Mouse (Mus musculus) gastrocnemius, postnatal 4 days (tissue): ENCODE measurements around the gene Cxcl16. TPM values are rescaled to one million over a fixed set of nuclear protein-coding genes. Genes with fewer than 3 reads are reported as not detected.

Source experiments
- DNase-seq, 2 experiments: peaks; one replicate each; pipeline ENCODE4 v3.0.0; 2021 to 2022; ENCODE audit warnings: low spot score in 2 of 2, mixed read lengths in 2 of 2
- microRNA-seq: library from miRNA; unstranded; fragments of <30 nt; microRNA quantifications from one replicate; pipeline ENCODE4 v1.2.0, GENCODE M21; 2021
- total RNA-seq, 2 experiments: library from RNA; stranded (reverse); gene quantifications; 2 replicates each; pipeline ENCODE4 v1.2.3; 2021

The Cxcl16 gene
- total RNA-seq, 2 experiments from 2014 or later: 5.0 to 5.1 TPM

GRCm38 (mm10) chr11:70413961-70414360, 45.8 kb downstream of the Cxcl16 start:
- DNase-seq: peak in 1 of 2 experiments; percentile 58

DNA sequence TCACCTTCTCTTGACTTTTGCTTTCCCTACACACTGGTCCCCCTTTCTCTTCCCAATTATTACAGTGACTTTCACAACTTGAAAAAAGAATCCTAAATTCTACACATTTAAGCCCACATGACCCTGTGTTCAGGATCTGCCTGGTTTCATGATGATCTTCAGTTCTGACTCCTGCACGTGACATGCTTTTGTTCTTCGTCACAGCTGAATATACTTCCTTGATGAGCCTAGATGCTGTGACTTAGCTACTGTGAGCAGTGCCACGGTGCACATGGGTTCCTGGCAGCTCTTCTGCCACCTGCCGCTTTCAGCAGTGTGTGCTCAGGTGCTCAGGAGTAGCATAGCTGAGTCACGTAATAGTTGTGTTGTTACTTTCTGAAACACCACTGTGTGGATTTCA, 47.2 kb downstream of the Cxcl16 start:
- DNase-seq: no peak

DNA sequence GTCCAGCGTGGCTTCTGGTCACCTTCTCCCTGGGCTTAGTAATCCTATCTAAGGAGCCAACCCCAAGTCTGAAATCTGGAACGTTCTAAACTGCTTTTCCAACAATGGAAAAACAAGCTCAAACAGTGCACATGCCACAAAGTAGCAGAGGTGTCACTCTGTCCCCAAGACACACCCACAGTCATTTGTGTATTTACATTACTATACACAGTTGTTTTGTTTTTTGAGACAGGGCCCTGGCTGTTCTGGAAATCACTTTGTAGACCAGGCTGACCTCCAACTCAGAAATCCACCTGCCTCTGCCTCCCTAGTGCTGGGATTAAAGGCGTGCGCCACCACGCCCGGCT, 49.5 kb downstream of the Cxcl16 start:
- no peak for DNase-seq

DNA sequence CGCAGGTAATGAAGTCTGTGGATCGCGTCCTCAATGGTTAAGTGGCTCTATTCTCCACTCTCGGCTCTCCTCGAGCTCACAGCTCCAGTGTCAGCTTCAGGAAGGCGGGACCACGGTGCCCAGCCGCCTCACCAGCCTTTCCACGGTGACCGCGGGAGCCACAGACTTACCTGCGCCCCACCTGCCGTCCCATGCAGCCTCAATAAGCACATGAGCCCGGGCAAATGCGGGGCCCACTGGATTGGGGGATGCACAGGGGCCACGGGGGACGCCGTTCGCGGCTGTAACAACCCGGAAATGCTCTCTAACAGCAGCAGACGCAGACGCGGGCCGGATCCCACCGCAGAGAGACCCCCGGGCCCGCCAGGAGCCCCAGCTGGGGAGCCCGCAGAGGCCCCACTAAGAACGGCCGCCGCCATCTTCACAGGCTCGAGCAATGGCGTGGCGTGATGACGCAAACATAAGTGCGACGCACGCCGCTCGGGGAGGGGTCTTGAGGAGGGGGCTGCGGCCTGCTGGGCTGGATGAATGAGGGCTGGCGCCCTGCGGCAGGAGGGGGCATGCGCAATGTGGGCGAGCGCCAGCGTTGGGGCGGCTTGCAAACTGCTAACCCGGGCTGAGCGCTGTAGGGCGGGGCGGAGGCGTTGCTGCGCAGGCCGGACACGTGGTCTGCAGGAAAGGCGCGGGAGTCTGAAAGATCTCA, 50.0 kb downstream of the Cxcl16 start, which contains the start of gene Pelp1:
Pelp1 (minus strand) TSS at position 438 of the 703 bp plus-strand sequence.
- peak; percentile 83 to 90 for DNase-seq

Small RNAs within 50 kb of the gene (microRNA-seq; reads per million reads assigned to microRNA genes)
- gene Mir7115: not detected

Other genes with a start within 250 kb of the Cxcl16 start
- gene Slc16a11, start 247.2 kb downstream of the Cxcl16 start, total RNA-seq: not detected
- 1 to 10 TPM; 2.6 to 3.2 TPM for gene Slc16a13, start 238.9 kb downstream of the Cxcl16 start, total RNA-seq
- 10 to 100 TPM; 20.2 to 22.2 TPM for gene Bcl6b, start 230.2 kb downstream of the Cxcl16 start, total RNA-seq
- 10 to 100 TPM; 51.4 to 56.9 TPM for gene 0610010K14Rik, start 222.1 kb downstream of the Cxcl16 start, total RNA-seq
- gene Gm21988, start 220.2 kb downstream of the Cxcl16 start, total RNA-seq: 1 to 10 TPM; 2.5 to 4.1 TPM
- 100 to 1,000 TPM in 1 of 2 experiments, 10 to 100 TPM in 1; 83.0 to 103 TPM for gene Rnasek, start 220.1 kb downstream of the Cxcl16 start, total RNA-seq
- 1 to 10 TPM; 1.3 to 1.7 TPM for gene Alox12, start 204.6 kb downstream of the Cxcl16 start, total RNA-seq
- gene Alox12e, start 137.4 kb downstream of the Cxcl16 start, total RNA-seq: under 1 TPM in 1 of 2 experiments, not detected in 1; 0.13 TPM
- gene Alox15, start 108.0 kb downstream of the Cxcl16 start, total RNA-seq: under 1 TPM; 0.13 to 0.25 TPM
- gene Pelp1, start 50.0 kb downstream of the Cxcl16 start, total RNA-seq: 10 to 100 TPM; 26.1 to 26.5 TPM
- gene Arrb2, start 27.3 kb downstream of the Cxcl16 start, total RNA-seq: 10 to 100 TPM; 20.4 to 24.7 TPM
- 10 to 100 TPM; 11.2 TPM for gene Med11, start 8.1 kb downstream of the Cxcl16 start, total RNA-seq
- gene Zmynd15, start 551 bp downstream of the Cxcl16 start, total RNA-seq: 1 to 10 TPM in 1 of 2 experiments, under 1 TPM in 1; 0.96 to 1.3 TPM
- gene Tm4sf5, start 45.3 kb upstream of the Cxcl16 start, total RNA-seq: not detected
- gene Vmo1, start 54.6 kb upstream of the Cxcl16 start, total RNA-seq: under 1 TPM; 0.86 to 0.88 TPM
- gene Gltpd2, start 59.2 kb upstream of the Cxcl16 start, total RNA-seq: under 1 TPM in 1 of 2 experiments, not detected in 1; 0.25 TPM
- 100 to 1,000 TPM; 349 to 357 TPM for gene Psmb6, start 65.4 kb upstream of the Cxcl16 start, total RNA-seq
- not detected for gene Gm40193, start 73.0 kb upstream of the Cxcl16 start, total RNA-seq
- gene Pld2, start 80.1 kb upstream of the Cxcl16 start, total RNA-seq: 10 to 100 TPM; 23.4 to 23.6 TPM
- gene Mink1, start 102.9 kb upstream of the Cxcl16 start, total RNA-seq: 10 to 100 TPM; 44.8 to 46.3 TPM
- gene 4930544D05Rik, start 155.9 kb upstream of the Cxcl16 start, total RNA-seq: not detected
- gene Chrne, start 159.2 kb upstream of the Cxcl16 start, total RNA-seq: 10 to 100 TPM; 13.8 to 21.4 TPM
- gene Gp1ba, start 179.1 kb upstream of the Cxcl16 start, total RNA-seq: under 1 TPM; 0.32 to 0.39 TPM
- gene Rnf167, start 187.3 kb upstream of the Cxcl16 start, total RNA-seq: 10 to 100 TPM; 43.5 to 44.0 TPM
- 100 to 1,000 TPM; 222 TPM for gene Slc25a11, start 187.5 kb upstream of the Cxcl16 start, total RNA-seq
- gene Pfn1, start 194.7 kb upstream of the Cxcl16 start, total RNA-seq: 100 to 1,000 TPM; 620 to 621 TPM
- 1,000 to 10,000 TPM; 4,042 to 4,361 TPM for gene Eno3, start 197.2 kb upstream of the Cxcl16 start, total RNA-seq
- gene Spag7, start 209.4 kb upstream of the Cxcl16 start, total RNA-seq: 100 to 1,000 TPM; 119 to 129 TPM
- 10 to 100 TPM; 18.1 to 20.3 TPM for gene Camta2, start 228.1 kb upstream of the Cxcl16 start, total RNA-seq
- 1 to 10 TPM; 2.0 to 3.0 TPM for gene Inca1, start 240.2 kb upstream of the Cxcl16 start, total RNA-seq
- 100 to 1,000 TPM; 162 to 166 TPM for gene Kif1c, start 240.6 kb upstream of the Cxcl16 start, total RNA-seq